Mouse (Mus musculus): ENCODE measurements around the gene Hba-a1. TPM values are rescaled to one million over a fixed set of nuclear protein-coding genes. Genes with fewer than 3 reads are reported as not detected.
"Not testable (repeated sequence)": the region's sequence is repeated elsewhere in the genome, so short reads cannot be mapped to it uniquely, and the experiment has no call there.

Gene Hba-a1
- polyA plus RNA-seq, 1 experiment from 2014 or later, result 405 TPM

DNA sequence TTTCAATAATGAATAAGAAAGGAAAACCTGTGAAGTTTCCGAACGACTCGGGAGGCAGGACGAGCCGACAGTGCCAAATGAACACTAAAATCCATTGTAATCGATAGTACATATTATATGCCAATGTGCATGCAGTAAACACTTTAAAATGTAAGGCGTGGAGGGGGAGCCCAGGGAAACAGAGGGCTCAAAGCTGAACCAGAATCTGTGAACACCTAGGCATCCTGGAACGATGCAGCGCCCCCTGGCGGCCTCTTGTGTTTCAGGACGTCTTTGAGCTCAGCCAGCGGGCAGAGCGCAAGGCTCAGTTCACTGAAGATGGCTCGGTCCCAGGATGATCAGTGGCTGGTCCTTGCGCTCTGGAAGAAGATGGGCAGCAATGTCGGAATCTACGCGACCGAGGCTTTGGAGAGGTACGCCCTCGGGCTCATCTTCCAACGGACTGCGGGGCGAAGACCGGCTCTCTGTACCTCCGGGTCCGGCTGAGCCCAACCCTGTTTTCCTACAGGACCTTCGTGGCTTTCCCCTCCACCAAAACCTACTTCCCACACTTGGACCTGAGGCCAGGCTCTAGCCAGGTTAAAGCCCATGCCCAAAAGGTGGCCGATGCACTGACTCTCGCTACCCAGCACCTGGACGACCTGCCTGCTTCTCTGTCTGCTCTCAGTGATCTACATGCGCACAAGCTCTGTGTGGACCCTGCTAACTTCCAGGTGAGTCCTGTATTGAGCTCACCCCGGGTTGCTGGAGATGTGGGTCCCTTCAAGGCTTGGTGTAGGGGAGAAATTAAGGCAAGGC, 3.6 kb downstream of the Hba-a1 start, which contains the start of gene Hbq1b:
Gene Hbq1b (plus strand): TSS at position 271 of the 798 bp plus-strand sequence.
- H3K4me2 ChIP-seq (replicated peaks; ENCODE audit: low read depth), result peak within 1 kb of the TSS; percentile 54
- not testable (repeated sequence) for H3K9me3 ChIP-seq (ENCODE audit: control insufficient read depth); H3K4me3 ChIP-seq (ENCODE audit: low read depth, low read length); H3K36me3 ChIP-seq (ENCODE audit: control insufficient read depth, insufficient read depth); H3K9ac ChIP-seq (ENCODE audit: low read depth, low read length); H3K4me1 ChIP-seq (replicated peaks; ENCODE audit: control insufficient read depth, insufficient read depth, low read length); H3K27ac ChIP-seq (ENCODE audit: low read depth, low read length); H3K27me3 ChIP-seq (replicated peaks; ENCODE audit: control insufficient read depth, insufficient read depth, low read length); ATAC-seq
- 17% methylated on average over 30 of the region's 33 CpGs for WGBS
- TF ChIP-seq CTCF (IDR thresholded peaks at IDR 0.05; ENCODE audit: low read depth), result peak; percentile 83

DNA sequence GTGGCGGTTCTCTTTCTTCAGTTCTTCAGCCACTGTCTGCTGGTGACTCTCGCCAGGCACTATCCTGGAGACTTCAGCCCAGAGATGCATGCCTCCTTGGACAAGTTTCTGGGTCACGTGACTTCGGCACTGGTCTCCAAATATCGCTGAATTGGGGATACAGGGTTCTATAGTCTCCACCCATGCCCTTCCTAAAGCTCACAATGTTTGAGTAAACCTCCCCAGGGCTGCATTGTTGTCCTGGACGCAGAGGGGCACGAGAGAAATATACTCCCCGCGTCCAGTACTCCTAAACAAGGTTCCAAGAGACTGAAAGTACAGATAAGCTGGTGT, 4.1 kb downstream of the Hba-a1 start:
- H3K4me1 ChIP-seq (replicated peaks; ENCODE audit: control insufficient read depth, insufficient read depth, low read length), result no peaks in the 10 kb centered on the region
- H3K36me3 ChIP-seq (ENCODE audit: control insufficient read depth, insufficient read depth), result no peaks in the 10 kb centered on the region
- H3K27me3 ChIP-seq (replicated peaks; ENCODE audit: control insufficient read depth, insufficient read depth, low read length), result 0 out of 2 replicates have a peak, but pooled peaks cover 3% of the 10 kb centered on the region
- H3K4me2 ChIP-seq (replicated peaks; ENCODE audit: low read depth), result no peak overlapping the region
- no peak overlapping the region for H3K4me3 ChIP-seq (ENCODE audit: low read depth, low read length)
- no peak for TF ChIP-seq CTCF (IDR thresholded peaks at IDR 0.05; ENCODE audit: low read depth)
- H3K9ac ChIP-seq (ENCODE audit: low read depth, low read length), result no peak overlapping the region
- no peak overlapping the region for H3K27ac ChIP-seq (ENCODE audit: low read depth, low read length)
- H3K9me3 ChIP-seq (ENCODE audit: control insufficient read depth), result no peaks in the 10 kb centered on the region
- ATAC-seq, result no peak
- WGBS, result 65% methylated on average over 9 of the region's 9 CpGs

DNA sequence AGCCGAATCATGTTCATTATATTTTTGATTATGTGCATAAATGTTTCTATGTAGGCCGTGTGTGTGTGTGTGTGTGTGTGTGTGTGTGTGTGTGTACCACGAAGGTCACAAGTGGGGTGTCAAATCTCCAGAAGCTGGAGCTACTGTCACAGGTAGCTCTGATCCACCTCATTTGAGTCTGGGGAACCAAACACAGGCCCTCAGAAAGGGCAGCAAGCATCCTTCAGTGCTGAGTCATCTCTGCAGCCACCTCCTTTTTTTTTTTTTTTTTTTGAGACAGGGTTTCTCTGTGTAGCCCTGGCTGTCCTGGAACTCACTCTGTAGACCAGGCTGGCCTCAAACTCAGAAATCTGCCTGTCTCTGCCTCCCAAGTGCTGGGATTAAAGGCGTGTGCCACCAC, 9.5 kb downstream of the Hba-a1 start:
- 84% methylated on average over 4 of the region's 4 CpGs for WGBS
- not testable (repeated sequence) for H3K4me3 ChIP-seq (ENCODE audit: low read depth, low read length); ATAC-seq; H3K9ac ChIP-seq (ENCODE audit: low read depth, low read length); H3K9me3 ChIP-seq (ENCODE audit: control insufficient read depth); H3K4me2 ChIP-seq (replicated peaks; ENCODE audit: low read depth); H3K36me3 ChIP-seq (ENCODE audit: control insufficient read depth, insufficient read depth); H3K4me1 ChIP-seq (replicated peaks; ENCODE audit: control insufficient read depth, insufficient read depth, low read length); H3K27ac ChIP-seq (ENCODE audit: low read depth, low read length); H3K27me3 ChIP-seq (replicated peaks; ENCODE audit: control insufficient read depth, insufficient read depth, low read length)

DNA sequence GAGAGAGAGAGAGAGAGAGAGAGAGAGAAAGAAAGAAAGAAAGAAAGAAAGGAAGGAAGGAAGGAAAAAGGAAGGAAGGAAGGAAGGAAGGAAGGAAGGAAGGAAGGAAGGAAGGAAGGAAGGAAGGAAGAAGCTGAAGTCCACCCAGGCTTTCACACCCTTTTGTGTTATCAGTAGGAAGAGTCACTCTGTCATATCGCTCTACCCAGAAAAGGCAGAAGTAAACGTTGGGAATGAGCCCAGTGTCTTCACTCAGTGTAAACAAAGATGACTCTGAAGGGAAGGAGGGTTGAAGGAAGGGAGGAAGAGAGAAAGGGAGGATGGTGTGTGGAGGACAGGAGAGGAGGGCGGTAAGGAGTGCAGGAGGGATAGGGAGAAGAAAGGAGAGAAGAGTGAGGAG, 10.2 kb downstream of the Hba-a1 start:
- H3K27me3 ChIP-seq (replicated peaks; ENCODE audit: control insufficient read depth, insufficient read depth, low read length); H3K9ac ChIP-seq (ENCODE audit: low read depth, low read length); H3K4me2 ChIP-seq (replicated peaks; ENCODE audit: low read depth); H3K27ac ChIP-seq (ENCODE audit: low read depth, low read length); H3K4me3 ChIP-seq (ENCODE audit: low read depth, low read length); H3K4me1 ChIP-seq (replicated peaks; ENCODE audit: control insufficient read depth, insufficient read depth, low read length); H3K36me3 ChIP-seq (ENCODE audit: control insufficient read depth, insufficient read depth); H3K9me3 ChIP-seq (ENCODE audit: control insufficient read depth); ATAC-seq: not testable (repeated sequence)
- WGBS, result 41% methylated on average over 3 of the region's 3 CpGs

DNA sequence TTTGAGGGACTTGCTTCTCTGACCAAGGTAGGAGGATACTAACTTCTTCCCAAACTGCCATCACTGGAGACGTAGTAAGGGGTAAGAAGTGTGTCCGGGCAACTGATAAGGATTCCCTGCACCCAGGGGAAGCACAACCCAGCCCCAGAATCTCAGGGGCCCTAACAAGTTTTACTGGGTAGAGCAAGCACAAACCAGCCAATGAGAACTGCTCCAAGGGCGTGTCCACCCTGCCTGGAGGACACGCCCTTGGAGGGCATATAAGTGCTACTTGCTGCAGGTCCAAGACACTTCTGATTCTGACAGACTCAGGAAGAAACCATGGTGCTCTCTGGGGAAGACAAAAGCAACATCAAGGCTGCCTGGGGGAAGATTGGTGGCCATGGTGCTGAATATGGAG, 12.9 kb downstream of the Hba-a1 start, which contains the start of gene Hba-a2:
Gene Hba-a2 (plus strand): TSS at position 287 of the 400 bp plus-strand sequence.
- not testable (repeated sequence) for H3K27me3 ChIP-seq (replicated peaks; ENCODE audit: control insufficient read depth, insufficient read depth, low read length); H3K4me1 ChIP-seq (replicated peaks; ENCODE audit: control insufficient read depth, insufficient read depth, low read length); H3K27ac ChIP-seq (ENCODE audit: low read depth, low read length); H3K4me3 ChIP-seq (ENCODE audit: low read depth, low read length); H3K4me2 ChIP-seq (replicated peaks; ENCODE audit: low read depth); H3K9ac ChIP-seq (ENCODE audit: low read depth, low read length); H3K36me3 ChIP-seq (ENCODE audit: control insufficient read depth, insufficient read depth); H3K9me3 ChIP-seq (ENCODE audit: control insufficient read depth)
- WGBS, result no CpG with 5 or more reads among the region's 4 CpGs
- peak; percentile 41; the same call in 1 of the 2 replicates for ATAC-seq

- not testable (repeated sequence) for H3K27ac ChIP-seq (ENCODE audit: low read depth, low read length); H3K27me3 ChIP-seq (replicated peaks; ENCODE audit: control insufficient read depth, insufficient read depth, low read length); H3K9ac ChIP-seq (ENCODE audit: low read depth, low read length); H3K9me3 ChIP-seq (ENCODE audit: control insufficient read depth); H3K4me2 ChIP-seq (replicated peaks; ENCODE audit: low read depth); H3K4me1 ChIP-seq (replicated peaks; ENCODE audit: control insufficient read depth, insufficient read depth, low read length); ATAC-seq; H3K36me3 ChIP-seq (ENCODE audit: control insufficient read depth, insufficient read depth); H3K4me3 ChIP-seq (ENCODE audit: low read depth, low read length)
- WGBS, result 29% methylated on average over 2 of the region's 2 CpGs
Observed at GRCm38 (mm10) chr11:32297417-32297816, 14.1 kb downstream of the Hba-a1 start.

All from intestine, postnatal 0 days (tissue).